Mouse (Mus musculus) liver, adult 2 months (tissue): ENCODE measurements around the gene Zfp992. TPM values are rescaled to one million over a fixed set of nuclear protein-coding genes. Genes with fewer than 3 reads are reported as not detected.
"Not testable (repeated sequence)": the region's sequence is repeated elsewhere in the genome, so short reads cannot be mapped to it uniquely, and the experiment has no call there.

ENCODE experiments used
- DNase-seq: peaks from one replicate; pipeline ENCODE4 v3.0.0-alpha.2; 2011; ENCODE audit warnings: low read depth, low spot score; ENCODE audit errors: extremely low read depth
- H3K27ac ChIP-seq: fragments of 200-500 bp; replicated peaks from 2 replicates; pipeline ENCODE4 v1.5.1; 2012; ENCODE audit warnings: low read depth, mild to moderate bottlenecking, control low read depth, inconsistent platforms, low read length; ENCODE audit not compliant: insufficient read depth
- H3K27me3 ChIP-seq: fragments of 200-500 bp; 2 replicates; pipeline ENCODE4 v1.6.1; 2012; ENCODE audit warnings: mild to moderate bottlenecking, moderate library complexity, low read length, inconsistent platforms; ENCODE audit not compliant: control insufficient read depth, insufficient read depth
- H3K36me3 ChIP-seq: fragments of 200-500 bp; 2 replicates; pipeline ENCODE4 v1.6.1; 2012; ENCODE audit warnings: low read length, inconsistent platforms; ENCODE audit not compliant: control insufficient read depth, insufficient read depth
- H3K4me1 ChIP-seq: fragments of 200-500 bp; 2 replicates; pipeline ENCODE4 v1.6.1; 2011; ENCODE audit warnings: low read length; ENCODE audit not compliant: control insufficient read depth, insufficient read depth
- H3K4me3 ChIP-seq: fragments of 200-500 bp; 2 replicates; pipeline ENCODE4 v1.5.1; 2011; ENCODE audit warnings: low read depth, mild to moderate bottlenecking, control low read depth, low read length, moderate library complexity; ENCODE audit not compliant: insufficient read depth
- H3K79me2 ChIP-seq: fragments of 200-500 bp; 2 replicates; pipeline ENCODE4 v1.6.1; 2012; ENCODE audit warnings: inconsistent platforms, mild to moderate bottlenecking, low read length, moderate library complexity; ENCODE audit not compliant: control insufficient read depth, insufficient read depth
- H3K9ac ChIP-seq: fragments of 200-500 bp; 2 replicates; pipeline ENCODE4 v1.6.1; 2012; ENCODE audit warnings: low read depth, mild to moderate bottlenecking, control low read depth, inconsistent platforms, low read length
- CTCF ChIP-seq: fragments of 200-500 bp; IDR thresholded peaks from 2 replicates; pipeline ENCODE4 v1.5.1; 2011; ENCODE audit warnings: low read depth, low read length, control low read depth
- WGBS: fragments of 180-500 bp; shearing (Covaris S2); methylation state at CpG from one replicate; pipeline ENCODE4 v1.1.7; 2018; 5-methylcytosine and 5-hydroxymethylcytosine counted together
- polyA plus RNA-seq: library from polyadenylated mRNA; depleted of rRNA; stranded (reverse); fragments of >200 nt; gene quantifications from 2 replicates; pipeline ENCODE4 v1.2.3, GENCODE M21; 2012
- total RNA-seq: library from RNA; depleted of rRNA; stranded (reverse); fragments of >200 nt; gene quantifications from 2 replicates; pipeline ENCODE4 v1.2.3, GENCODE M21; 2014

The Zfp992 gene
- total and polyA plus RNA-seq, 2 experiments: 0.22 to 1.0 TPM

DNA sequence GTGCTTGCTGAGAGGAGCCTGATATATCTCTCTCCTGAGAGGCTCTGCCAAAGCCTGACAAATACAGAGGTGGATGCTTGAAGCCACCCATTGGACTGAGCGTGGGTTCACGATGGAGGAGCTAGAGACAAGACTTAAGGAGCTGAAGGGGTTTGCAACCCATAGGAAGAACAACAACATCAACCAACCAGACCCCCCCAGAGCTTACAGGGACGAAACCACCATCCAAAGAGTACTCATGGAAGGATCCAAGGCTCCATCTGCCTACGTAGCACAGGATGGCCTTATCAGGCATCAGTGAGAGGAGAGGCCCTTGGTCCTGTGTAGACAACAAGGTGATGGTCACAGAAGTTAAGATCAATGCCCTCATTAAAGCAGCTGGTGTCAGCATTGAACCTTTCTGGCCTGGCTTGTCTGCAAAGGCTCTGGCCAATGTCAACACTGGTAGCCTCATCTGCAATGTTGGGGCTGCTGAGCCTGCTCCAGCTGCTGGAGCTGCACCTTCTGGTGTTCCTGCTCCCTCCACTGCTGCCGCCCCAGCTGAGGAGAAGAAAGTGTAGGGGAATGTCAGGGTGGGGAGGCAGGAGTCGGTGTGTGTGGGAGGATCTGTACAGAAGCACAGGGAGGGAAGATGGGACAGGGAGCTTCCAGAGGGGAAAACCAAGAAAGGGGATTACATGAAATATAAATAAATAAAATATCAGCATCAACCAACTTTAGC, 31.7 kb downstream of the Zfp992 start:
- DNase-seq, H3K9ac ChIP-seq, H3K79me2 ChIP-seq, H3K27me3 ChIP-seq, H3K36me3 ChIP-seq, H3K4me3 ChIP-seq, H3K27ac ChIP-seq, H3K4me1 ChIP-seq: not testable (repeated sequence)
- WGBS: 62% methylated on average over 6 of the region's 6 CpGs

DNA sequence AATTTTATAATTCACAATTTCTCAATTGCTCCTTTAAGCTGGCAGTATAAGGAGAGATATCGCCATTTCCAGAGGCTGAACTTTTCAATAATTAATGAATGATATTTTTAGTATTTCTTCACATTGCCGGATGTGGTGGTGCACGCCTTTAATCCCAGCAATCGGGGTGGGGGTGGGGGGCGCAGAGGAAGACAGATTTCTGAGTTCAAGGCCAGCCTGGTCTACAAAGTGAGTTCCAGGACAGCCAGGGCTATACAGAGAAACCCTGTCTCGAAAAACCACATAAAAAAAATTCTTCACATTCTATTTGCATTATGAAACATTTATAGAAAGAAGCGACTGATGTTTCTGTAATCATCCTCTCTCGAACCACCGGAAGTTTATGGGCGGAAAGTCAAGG, 33.7 kb downstream of the Zfp992 start:
- WGBS: 83% methylated on average over 10 of the region's 10 CpGs

DNA sequence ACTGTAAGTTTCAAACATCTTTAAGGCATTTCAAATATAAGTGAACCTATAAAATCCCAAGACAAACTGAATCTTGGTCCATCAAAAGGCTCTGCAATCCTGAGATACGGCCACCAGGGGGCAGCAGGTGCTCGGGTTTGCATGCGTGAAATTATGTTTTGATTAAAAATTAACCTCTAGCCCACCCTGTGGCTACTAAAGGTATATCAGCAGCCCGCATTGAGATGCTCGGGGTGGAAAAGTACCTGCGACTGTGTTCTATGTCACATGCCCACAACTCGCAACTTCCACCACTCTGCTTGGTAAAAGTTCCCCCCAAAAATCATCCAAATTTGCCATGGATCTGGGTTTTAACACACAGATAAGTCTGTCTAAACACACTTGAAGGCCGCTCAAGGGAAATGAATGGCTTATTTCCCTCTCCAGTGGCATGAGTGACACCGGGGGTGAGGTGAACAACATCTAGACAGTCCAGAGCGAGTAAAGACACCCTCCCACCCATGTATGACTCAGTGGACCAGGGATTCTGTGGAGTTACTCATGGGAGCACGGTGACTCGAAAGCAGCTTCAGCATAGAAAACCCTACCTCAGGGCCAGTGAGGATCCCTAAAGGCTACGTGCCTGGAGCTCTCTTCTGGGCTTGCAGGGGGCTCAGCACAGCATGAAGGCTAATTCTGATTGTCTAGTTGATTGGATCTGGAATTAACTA, 34.9 kb downstream of the Zfp992 start:
- not testable (repeated sequence) for H3K27me3 ChIP-seq, H3K9ac ChIP-seq, DNase-seq, H3K4me3 ChIP-seq, H3K79me2 ChIP-seq, H3K36me3 ChIP-seq, H3K27ac ChIP-seq, H3K4me1 ChIP-seq
- peak; percentile 43 for TF ChIP-seq CTCF
- 68% methylated on average over 13 of the region's 13 CpGs for WGBS

More for the DNA sequence above, 33.7 kb downstream of the Zfp992 start:
- not testable (repeated sequence) for DNase-seq, H3K27ac ChIP-seq, H3K79me2 ChIP-seq, H3K27me3 ChIP-seq, H3K36me3 ChIP-seq, H3K4me3 ChIP-seq, H3K4me1 ChIP-seq, H3K9ac ChIP-seq

DNA sequence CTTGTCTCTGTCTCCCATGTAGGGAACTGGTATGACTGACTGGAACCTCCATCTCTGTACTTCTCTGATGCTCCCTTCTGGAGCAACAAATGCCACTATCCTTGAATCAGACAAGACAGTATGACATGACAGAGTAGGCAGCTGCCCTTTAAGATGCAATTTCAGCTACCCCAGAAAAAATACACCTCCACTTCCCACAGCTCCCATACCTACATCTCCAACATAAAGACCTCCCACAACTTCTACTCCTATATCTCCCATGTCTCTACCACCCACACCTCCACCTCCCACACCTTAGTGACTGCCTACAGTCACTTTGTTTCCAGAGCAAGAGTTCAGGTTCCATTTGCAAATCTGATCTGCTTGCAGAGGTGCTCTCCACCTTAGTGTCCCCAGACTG, 35.9 kb downstream of the Zfp992 start:
- H3K27me3 ChIP-seq, DNase-seq, H3K4me1 ChIP-seq, H3K79me2 ChIP-seq, H3K4me3 ChIP-seq, H3K36me3 ChIP-seq, H3K27ac ChIP-seq, H3K9ac ChIP-seq: not testable (repeated sequence)

DNA sequence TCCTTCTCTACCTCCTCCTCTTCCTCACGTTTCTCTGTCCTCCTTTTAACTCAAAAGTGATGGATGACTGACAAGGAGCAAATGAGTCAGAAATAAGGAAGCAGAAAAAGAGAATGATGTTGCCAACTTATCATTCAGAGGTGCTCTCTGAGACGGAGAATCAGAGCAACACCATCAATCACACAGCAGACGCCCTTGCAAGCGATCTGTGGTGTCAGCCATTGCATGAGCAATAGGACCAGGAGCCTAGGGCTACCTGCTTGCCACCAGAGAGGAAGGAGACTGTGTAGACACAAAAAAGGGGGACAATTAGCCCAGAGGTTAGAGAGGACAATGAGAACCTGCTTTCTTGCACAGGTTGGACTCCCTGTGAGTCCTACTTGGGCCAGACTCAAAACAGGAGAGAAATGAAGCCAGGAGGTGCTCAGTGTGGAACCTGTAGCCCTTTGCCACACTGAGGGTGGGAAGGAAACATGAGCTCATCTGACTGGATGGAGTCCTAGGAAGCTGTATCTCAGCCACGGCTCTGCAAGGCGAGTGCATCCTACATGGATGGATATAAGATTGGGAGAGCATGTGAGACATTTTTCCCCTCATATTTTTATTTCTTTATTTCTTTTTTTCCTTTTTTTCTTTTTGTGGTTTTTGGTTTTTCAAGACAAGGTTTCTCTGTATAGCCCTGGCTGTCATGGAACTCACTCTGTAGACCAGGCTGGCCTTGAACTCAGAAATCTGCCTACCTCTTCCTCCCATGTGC, 36.5 kb downstream of the Zfp992 start:
- H3K4me3 ChIP-seq, H3K36me3 ChIP-seq, H3K4me1 ChIP-seq, H3K79me2 ChIP-seq, H3K27me3 ChIP-seq, H3K9ac ChIP-seq, H3K27ac ChIP-seq, DNase-seq: not testable (repeated sequence)
- WGBS: 68% methylated on average over 6 of the region's 6 CpGs

DNA sequence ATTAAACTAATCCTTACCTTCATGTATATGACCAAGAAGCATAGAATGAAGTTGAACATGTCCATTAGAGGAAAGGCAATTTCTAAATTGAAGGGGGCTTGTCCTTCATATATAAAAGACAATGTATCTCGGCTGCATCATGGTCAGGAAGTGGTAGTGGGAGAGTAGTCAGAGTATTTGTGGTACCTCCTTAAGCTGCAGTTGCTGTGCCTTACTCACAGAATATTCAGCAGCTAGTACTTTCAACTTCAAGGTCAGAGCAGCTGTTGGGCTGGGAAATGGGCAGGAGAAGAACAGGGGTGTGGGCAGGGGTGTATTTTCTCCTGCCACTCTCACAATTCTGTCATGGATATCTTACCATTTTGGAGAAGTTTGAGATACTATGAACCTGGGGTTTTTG, 37.9 kb downstream of the Zfp992 start:
- 52% methylated on average over 1 of the region's 1 CpGs for WGBS
- not testable (repeated sequence) for H3K9ac ChIP-seq

DNA sequence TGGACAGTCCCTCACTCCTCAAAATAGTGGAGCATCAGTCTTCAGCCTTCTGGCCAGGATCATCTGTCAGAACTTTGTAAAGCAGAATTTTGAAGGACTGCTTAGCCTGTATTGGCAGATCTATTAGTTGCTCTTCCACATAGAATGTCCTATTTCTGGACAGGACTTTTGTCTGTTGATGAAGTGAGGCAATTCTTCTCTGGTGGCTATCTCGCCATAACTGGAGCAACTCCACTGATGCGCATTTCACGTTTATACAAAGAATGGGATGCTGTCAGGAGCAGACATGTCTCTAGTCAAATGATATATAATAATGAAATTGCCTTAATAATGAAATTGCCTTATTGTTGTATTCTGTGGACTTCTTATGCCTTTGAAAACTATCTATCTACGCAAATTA, 40.4 kb downstream of the Zfp992 start:
- not testable (repeated sequence) for H3K79me2 ChIP-seq, H3K4me3 ChIP-seq, DNase-seq, H3K27ac ChIP-seq, H3K9ac ChIP-seq, H3K4me1 ChIP-seq, H3K27me3 ChIP-seq, H3K36me3 ChIP-seq
- 72% methylated on average over 4 of the region's 4 CpGs for WGBS

More for the DNA sequence above, 37.9 kb downstream of the Zfp992 start:
- H3K27me3 ChIP-seq, H3K4me1 ChIP-seq, H3K79me2 ChIP-seq, DNase-seq, H3K27ac ChIP-seq, H3K4me3 ChIP-seq, H3K36me3 ChIP-seq: not testable (repeated sequence)

DNA sequence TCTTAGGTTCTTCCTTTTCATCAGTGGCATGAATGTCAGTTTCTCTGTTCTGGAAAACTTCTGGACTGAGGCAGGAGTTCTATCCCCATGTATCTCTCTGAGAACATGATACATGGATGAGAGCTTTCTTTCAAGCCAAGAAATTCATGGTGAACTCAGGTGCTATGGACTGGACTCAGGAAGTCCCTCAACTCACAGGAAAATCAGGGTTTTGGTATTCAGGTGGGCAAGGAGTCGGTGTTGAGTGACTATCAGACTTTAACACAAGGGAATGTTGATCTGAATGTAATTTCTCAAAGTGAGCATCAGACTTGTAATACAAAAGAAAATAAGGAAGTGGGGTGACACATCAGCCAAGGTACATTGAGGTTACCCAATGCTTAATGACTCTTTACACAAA, 43.2 kb downstream of the Zfp992 start:
- WGBS: 74% methylated on average over 1 of the region's 1 CpGs
- DNase-seq, H3K27me3 ChIP-seq, H3K4me3 ChIP-seq, H3K27ac ChIP-seq, H3K79me2 ChIP-seq, H3K4me1 ChIP-seq, H3K36me3 ChIP-seq, H3K9ac ChIP-seq: not testable (repeated sequence)
